Mouse (Mus musculus): Measurements from ENCODE around the gene Pycr1. TPM values are rescaled to one million over a fixed set of nuclear protein-coding genes. Genes with fewer than 3 reads are reported as not detected.
A peak's percentile ranks its signal among the peaks of the same experiment; 100 is the strongest.
"Not testable (repeated sequence)": the region's sequence is repeated elsewhere in the genome, so short reads cannot be mapped to it uniquely, and the experiment has no call there.

Pycr1 gene
- 15.5 and 18.5 TPM in 2 replicates for polyA plus RNA-seq (2012; rRNA removed)

GRCm38 (mm10) chr11:120643601-120643987, at the start of gene Pycr1:
Gene Pycr1 (minus strand): TSS chr11:120643769.
- DNase-seq (ENCODE audit: low spot score) = peak; percentile 85

- DNase-seq (ENCODE audit: low spot score) = no peak
Measured at GRCm38 (mm10) chr11:120692471-120693011, 49.0 kb upstream of the Pycr1 start.

GRCm38 (mm10) chr11:120689365-120689764, 45.8 kb upstream of the Pycr1 start:
- DNase-seq (ENCODE audit: low spot score) = no peak

GRCm38 (mm10) chr11:120686650-120687272, 43.2 kb upstream of the Pycr1 start:
- DNase-seq (ENCODE audit: low spot score) = no peak

- no peak for DNase-seq (ENCODE audit: low spot score)
Measured at GRCm38 (mm10) chr11:120684660-120685059, 41.1 kb upstream of the Pycr1 start.

DNA sequence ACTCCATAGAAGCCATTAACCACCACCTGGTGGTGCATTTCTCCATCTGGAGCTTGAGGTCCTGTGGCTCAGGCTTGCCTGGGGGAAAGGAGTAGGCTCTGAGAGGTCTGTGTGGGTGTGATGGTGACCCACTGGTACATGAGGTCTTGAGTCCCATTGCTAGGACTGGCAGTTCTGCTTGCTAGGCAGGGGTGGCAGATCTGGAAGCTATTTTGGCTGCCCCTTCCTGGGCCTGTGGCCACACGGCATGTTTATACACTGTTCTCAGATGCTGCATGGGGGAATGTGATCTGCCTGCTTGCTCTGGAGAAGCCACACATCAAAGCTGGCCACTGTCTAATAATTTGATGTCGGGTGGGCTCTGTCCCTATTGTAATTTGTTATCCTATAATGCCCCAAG, 40.5 kb upstream of the Pycr1 start:
- DNase-seq (ENCODE audit: low spot score) = no peak

- DNase-seq (ENCODE audit: low spot score) = no peak
Measured at GRCm38 (mm10) chr11:120683536-120683935, 40.0 kb upstream of the Pycr1 start.

GRCm38 (mm10) chr11:120682683-120683082, 39.1 kb upstream of the Pycr1 start:
- DNase-seq (ENCODE audit: low spot score) = no peak

DNA sequence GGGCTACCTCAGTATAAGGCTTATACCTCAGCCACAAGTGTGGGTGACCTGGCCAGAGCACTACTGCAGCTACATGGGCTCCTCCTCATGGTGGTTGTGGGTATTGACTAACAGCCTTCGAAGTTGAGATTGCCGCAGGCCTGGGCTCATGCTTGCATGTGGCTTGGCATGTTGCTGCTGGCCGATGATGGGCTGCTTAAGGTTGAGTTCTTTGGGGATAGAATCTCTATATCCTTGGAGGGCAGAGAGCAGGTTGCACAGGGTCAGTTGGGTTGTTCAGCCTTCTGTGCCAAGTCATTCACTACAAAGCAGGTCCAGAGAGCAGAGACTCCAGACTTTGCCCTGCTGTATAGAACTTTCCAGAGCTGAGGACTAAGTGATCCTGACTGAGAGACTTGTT, 36.3 kb upstream of the Pycr1 start:
- no peak for DNase-seq (ENCODE audit: low spot score)

- no peak for DNase-seq (ENCODE audit: low spot score)
Measured at GRCm38 (mm10) chr11:120676951-120677350, 33.4 kb upstream of the Pycr1 start.

DNA sequence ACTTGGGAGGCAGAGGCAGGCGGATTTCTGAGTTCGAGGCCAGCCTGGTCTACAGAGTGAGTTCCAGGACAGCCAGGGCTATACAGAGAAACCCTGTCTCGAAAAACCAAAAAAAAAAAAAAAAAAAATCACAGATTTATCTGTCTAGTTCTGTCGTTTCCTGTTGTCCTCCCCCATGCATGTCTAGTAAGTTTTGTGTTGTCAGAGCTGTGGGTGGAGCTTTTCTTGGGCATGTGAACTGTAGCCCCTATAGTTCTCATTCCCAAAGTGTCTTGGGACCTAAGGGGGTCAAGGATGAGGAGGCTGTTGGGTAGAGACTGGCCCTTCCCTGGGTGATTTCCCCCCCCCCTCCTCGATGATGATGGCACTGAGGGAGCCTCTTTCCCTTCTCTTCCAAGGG, 32.3 kb upstream of the Pycr1 start:
- not testable (repeated sequence) for DNase-seq (ENCODE audit: low spot score)

DNA sequence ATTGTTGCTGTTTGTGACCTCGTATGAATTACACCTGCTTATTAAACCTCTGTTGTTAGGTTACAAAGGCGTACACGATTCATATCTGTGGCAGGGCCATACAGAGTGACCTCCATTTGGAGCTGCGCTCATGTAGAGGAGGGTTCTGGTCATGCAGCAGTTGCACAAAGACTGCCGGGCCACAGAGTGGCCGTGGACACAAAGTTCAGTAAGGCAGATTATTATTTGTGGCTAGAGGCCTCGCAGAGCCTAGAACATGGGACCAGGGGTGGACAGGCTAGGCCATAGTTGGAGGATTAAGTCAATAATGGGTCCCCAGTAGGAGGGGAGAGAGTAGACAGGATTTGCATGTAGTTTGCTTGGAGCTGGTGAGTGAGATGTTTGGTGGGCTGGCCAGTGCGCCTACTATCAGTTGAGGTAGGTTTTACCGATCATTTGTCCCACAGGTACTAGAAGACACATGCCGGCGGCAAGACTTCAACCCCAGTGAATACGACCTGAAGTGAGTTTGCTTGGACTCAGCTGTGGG, 30.1 kb upstream of the Pycr1 start:
- no peak for DNase-seq (ENCODE audit: low spot score)

DNA sequence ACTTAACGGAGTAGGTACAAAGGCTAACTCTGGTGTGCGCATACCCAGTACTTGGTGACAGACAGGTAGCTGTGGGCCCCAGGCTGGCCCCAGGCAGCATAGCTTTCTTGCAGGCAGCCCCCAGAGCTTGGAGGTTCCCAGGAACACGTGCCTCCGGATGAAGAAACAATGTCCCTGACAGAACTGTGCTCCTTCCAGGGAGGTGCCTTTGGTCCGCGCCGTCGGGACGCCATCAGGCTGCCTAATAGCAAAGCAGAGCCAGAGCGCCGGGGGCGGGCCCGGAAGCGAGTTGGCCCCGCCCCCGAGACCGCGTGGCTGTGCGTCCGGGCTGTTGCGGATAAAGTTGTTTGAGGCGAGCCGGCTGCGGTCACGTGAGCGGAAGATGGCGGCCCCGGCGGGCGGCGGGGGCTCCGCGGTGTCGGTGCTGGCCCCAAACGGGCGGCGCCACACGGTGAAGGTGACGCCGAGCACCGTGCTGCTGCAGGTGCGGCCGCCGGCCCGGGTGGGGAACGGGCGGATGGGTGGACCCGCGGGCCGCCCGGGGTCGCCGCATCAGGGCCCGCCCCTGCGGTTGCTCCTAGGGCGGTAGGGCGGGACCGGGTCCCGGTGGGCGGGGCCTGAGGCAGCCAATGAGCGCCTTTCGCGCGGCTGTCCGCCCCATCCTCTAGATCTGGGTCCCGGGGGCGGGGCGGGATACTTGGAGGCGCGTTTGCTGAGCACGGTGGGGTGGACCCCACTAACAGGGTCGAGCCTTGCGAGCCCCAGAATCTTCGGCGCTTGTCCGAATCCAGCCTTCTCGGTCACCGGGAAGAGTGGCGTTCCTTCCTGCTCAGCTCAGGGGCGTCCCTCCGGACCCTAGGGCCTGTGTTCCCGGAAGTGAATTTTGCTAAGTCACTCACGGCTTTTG, 29.4 kb upstream of the Pycr1 start, which contains the start of gene Aspscr1:
TSS of gene Aspscr1 (plus strand) at position 287 of the 907 bp plus-strand sequence.
- peak; percentile 97 for DNase-seq (ENCODE audit: low spot score)

- no peak for DNase-seq (ENCODE audit: low spot score)
Measured at GRCm38 (mm10) chr11:120666617-120667016, 23.0 kb upstream of the Pycr1 start.

DNA sequence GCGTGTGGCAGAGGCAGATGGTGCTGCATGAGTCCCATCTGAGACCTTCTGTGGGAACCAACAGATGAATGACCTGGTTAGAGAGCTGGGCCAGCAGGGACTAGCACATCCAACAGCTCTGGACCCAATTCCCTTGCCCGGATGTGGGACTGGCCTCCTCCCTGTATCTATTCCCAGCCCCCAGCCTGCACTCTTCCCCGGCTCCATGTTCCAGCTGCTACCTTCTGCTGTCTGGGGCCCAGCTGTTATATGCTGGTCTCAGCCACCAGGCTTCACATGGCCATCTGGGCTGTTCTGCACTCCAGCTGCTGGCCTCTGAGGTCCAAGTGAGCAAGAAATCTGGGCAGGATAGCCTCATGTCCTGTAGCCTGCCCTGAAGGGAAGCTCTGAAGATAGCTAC, 21.8 kb upstream of the Pycr1 start:
- no peak for DNase-seq (ENCODE audit: low spot score)

DNA sequence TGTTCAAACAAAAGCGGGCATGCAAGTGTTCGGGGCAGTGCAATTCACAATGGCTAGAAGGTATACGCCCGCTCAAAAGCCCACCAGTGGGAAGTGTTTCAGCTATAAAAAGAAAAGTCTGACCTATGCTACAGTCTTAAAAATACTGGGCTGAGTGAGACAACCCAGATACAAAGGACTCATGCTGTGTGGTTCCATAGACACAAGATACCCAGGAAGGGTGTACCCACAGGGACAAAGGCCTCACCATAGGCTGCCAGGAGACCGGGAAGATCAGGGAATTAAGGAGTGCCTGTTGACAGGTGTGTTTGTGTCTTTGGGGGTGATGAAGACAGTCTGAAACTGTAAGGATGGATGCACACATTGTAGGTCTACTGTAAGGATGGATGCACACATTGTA, 20.1 kb upstream of the Pycr1 start:
- DNase-seq (ENCODE audit: low spot score) = no peak

GRCm38 (mm10) chr11:120662759-120663158, 19.2 kb upstream of the Pycr1 start:
- DNase-seq (ENCODE audit: low spot score) = no peak

DNA sequence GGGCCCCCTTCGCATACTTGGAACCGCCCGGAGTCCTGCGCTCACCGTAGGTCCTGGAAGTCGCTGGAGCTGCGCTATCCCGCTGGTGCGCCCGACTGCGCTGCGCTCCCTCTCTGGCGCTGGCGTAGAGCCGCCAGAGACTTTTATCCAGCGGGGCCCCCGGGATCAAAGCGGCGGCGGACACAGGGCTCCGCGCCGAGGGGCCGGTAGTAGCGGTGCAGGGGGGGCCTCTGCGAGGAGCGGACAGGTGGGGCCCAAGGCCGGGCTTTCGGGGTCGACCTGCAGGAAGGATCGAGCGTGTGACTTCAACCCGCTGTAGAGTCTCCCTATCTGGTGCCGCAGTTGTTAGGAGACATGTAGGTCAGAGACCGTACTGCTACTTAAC, 17.5 kb upstream of the Pycr1 start, which contains the start of gene Notum:
TSS of gene Notum (minus strand) at position 100 of the 385 bp plus-strand sequence.
- DNase-seq (ENCODE audit: low spot score) = no peak

DNA sequence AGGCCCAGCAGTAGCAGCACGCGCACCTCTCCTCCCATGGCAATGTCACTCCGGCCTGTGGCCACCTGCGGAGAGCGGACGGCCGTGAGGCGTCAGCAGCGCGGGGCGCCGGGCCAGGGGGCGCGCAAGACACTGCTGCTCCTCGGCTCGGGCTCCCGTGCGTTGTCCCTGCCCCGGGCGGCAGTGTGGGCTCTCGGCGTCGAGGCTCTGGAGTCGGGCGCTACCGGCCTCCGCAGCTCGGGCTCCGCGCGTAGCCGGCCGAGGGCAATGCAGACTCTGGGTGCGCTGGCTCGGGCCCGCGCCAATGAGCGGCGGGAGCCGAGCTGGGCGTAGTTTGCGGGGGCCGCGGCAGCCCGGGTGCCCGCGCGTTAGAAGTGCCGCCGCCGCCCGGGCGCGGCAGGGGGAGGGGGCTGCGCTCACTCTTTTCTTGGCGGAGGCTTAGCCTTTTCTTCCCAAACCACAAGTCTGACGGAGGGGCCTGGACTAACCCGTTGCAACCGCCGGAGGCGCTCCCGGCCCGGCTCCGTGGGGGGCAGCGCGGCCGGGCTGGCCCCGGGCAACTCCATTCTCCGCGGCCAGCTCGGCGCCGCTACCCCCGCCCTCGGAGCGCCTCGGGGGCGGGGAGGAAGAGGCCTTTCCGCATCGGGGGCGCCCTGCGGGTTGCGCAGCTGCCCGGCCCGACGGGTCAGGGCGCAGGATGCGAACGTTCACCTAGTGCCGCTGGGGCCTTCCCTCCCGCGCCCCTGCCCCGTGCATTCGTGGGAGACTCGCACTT, 16.9 kb upstream of the Pycr1 start:
- DNase-seq (ENCODE audit: low spot score) = no peak

DNA sequence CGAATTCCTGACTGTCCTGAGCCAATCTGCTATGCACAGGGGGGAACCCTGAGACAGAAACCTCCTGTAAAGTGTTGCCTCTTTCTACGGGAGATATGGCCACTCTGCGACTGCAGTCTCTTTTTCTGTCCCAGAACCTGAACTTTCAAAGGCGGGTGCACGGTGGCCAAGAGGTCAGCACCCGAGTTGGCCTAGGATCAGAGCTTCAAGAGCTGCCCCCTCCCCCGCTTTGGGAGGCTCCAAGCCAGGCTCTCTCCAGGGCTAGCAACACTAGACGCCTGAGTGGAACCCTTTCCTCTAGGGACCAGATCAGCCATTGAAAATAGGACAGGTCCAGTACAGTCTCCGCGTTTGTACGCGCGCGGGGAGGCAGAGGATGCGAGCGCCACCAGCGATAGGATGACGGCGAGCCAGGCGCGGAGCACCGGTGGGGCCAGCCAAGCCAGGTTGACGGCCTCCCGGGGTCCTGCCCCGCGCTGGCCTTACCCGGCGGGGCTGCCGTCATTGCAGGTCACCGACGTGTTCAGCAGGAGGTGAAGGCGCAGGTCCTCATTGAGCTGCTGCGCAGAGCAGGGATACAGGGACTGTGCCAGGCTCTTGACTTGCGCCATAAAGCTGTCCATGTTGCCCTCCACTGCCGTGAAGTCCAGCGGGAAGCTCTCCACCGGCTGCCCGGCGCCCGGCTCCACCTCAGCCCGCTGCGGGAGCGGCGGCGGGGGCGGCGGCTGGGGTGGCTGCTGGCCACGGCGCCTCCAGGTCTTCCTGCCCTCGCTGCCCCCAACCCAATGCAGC, 16.1 kb upstream of the Pycr1 start:
- no peak for DNase-seq (ENCODE audit: low spot score)

DNA sequence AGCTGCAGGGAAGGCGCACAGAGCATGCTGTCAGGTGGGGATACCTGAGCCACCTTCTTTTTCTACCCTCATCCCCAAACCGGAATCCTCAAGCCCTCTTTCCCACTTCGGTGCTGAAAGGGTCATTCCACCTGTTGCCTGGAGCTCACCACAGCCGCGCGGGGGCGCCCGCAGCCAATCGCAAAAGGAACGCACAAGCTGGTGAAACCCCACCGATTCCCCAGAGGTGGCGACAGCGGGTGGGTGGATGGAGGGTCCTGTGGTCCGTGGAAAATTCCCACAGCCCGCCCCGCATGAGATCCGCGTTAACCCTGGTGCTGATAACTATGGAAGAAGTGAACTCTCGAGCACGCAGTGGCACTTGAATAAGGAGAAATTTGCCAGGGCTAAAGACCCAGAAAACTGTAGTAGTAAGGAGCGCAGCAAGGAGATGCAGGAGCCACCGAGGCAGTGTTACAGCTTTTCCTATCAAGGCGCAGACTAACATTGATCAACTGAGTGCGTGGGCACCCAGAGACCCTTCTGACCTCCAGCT, 15.4 kb upstream of the Pycr1 start:
- DNase-seq (ENCODE audit: low spot score) = peak; percentile 66
